Mouse (Mus musculus) retina, postnatal 1 day (tissue): ENCODE data around the gene Aldh1a1.
"Not testable (repeated sequence)": the region's sequence is repeated elsewhere in the genome, so short reads cannot be mapped to it uniquely, and the experiment has no call there.

Source experiments
- DNase-seq: peaks from one replicate; pipeline ENCODE4 v3.0.0-alpha.2; 2012

The Aldh1a1 gene

GRCm38 (mm10) chr19:20557211-20557610 is 64.7 kb downstream of the Aldh1a1 start:
- DNase-seq: no peak

- DNase-seq: no peak
These were observed 65.6 kb downstream of the Aldh1a1 start for GRCm38 (mm10) chr19:20558069-20558468.

GRCm38 (mm10) chr19:20558544-20558943 is 66.0 kb downstream of the Aldh1a1 start:
- DNase-seq: no peak

- no peak for DNase-seq
These were observed 66.4 kb downstream of the Aldh1a1 start for GRCm38 (mm10) chr19:20558952-20559351.

- DNase-seq: no peak
These were observed 67.4 kb downstream of the Aldh1a1 start for GRCm38 (mm10) chr19:20559952-20560351.

GRCm38 (mm10) chr19:20562396-20562795 is 69.9 kb downstream of the Aldh1a1 start:
- no peak for DNase-seq

- DNase-seq: peak; percentile 9
These were observed 73.8 kb downstream of the Aldh1a1 start for GRCm38 (mm10) chr19:20566294-20566693.

GRCm38 (mm10) chr19:20567039-20567438 is 74.5 kb downstream of the Aldh1a1 start:
- no peak for DNase-seq

GRCm38 (mm10) chr19:20576984-20577383 is 84.5 kb downstream of the Aldh1a1 start:
- no peak for DNase-seq

- DNase-seq: no peak
These were observed 84.9 kb downstream of the Aldh1a1 start for GRCm38 (mm10) chr19:20577429-20577828.

- no peak for DNase-seq
These were observed 107.4 kb downstream of the Aldh1a1 start for GRCm38 (mm10) chr19:20599951-20600350.

- DNase-seq: peak; percentile 61
These were observed 109.2 kb downstream of the Aldh1a1 start for GRCm38 (mm10) chr19:20601739-20602138.

GRCm38 (mm10) chr19:20603212-20603611 is 110.7 kb downstream of the Aldh1a1 start:
- DNase-seq: no peak

- peak; percentile 53 for DNase-seq
These were observed 111.4 kb downstream of the Aldh1a1 start for GRCm38 (mm10) chr19:20603866-20604265.

GRCm38 (mm10) chr19:20614252-20614930 is 121.9 kb downstream of the Aldh1a1 start:
- no peak for DNase-seq

- DNase-seq: no peak
These were observed 129.9 kb downstream of the Aldh1a1 start for GRCm38 (mm10) chr19:20622434-20622833.

GRCm38 (mm10) chr19:20623416-20623815 is 130.9 kb downstream of the Aldh1a1 start:
- peak; percentile 70 for DNase-seq

- DNase-seq: no peak
These were observed 138.5 kb downstream of the Aldh1a1 start for GRCm38 (mm10) chr19:20631020-20631419.

GRCm38 (mm10) chr19:20633876-20634691 is 141.6 kb downstream of the Aldh1a1 start:
- DNase-seq: peak; percentile 59

GRCm38 (mm10) chr19:20644346-20644745 is 151.8 kb downstream of the Aldh1a1 start:
- DNase-seq: no peak

- not testable (repeated sequence) for DNase-seq
These were observed 155.0 kb downstream of the Aldh1a1 start for GRCm38 (mm10) chr19:20647496-20647895.

- DNase-seq: no peak
These were observed 157.5 kb downstream of the Aldh1a1 start for GRCm38 (mm10) chr19:20650008-20650407.

GRCm38 (mm10) chr19:20653082-20653676 is 160.7 kb downstream of the Aldh1a1 start:
- no peak for DNase-seq
